Mouse (Mus musculus) cortical plate, adult 2 months (tissue): Measurements from ENCODE around the gene Trrap.

Experiments
- CTCF ChIP-seq: fragments of 200-500 bp; IDR thresholded peaks from 2 replicates; pipeline ENCODE4 v1.5.1; 2011; ENCODE audit warnings: mild to moderate bottlenecking, control low read depth, low read length; ENCODE audit not compliant: insufficient read depth; ENCODE audit errors: extremely low read depth
- POLR2A ChIP-seq: fragments of 200-500 bp; IDR thresholded peaks from 2 replicates; pipeline ENCODE4 v1.6.1; 2011; ENCODE audit warnings: mild to moderate bottlenecking, low read length, control low read depth; ENCODE audit not compliant: insufficient read depth; ENCODE audit errors: extremely low read depth

GRCm38 (mm10) chr5:144828365-144829102 is 61.0 kb downstream of the Trrap start:
- TF ChIP-seq CTCF (no peak), POLR2A (no peak)
